Mouse (Mus musculus) testis, adult 2 months (tissue): Measurements from ENCODE around the gene Mcpt2. TPM values are rescaled to one million over a fixed set of nuclear protein-coding genes. Genes with fewer than 3 reads are reported as not detected.
"Not testable (repeated sequence)": the region's sequence is repeated elsewhere in the genome, so short reads cannot be mapped to it uniquely, and the experiment has no call there.

Source experiments
- H3K27ac ChIP-seq: fragments of 200-500 bp; 2 replicates; pipeline ENCODE4 v1.5.1; 2012; ENCODE audit warnings: low read depth, low read length; ENCODE audit not compliant: control insufficient read depth, insufficient read depth
- H3K27me3 ChIP-seq: fragments of 200-500 bp; 2 replicates; pipeline ENCODE4 v1.6.1; 2012; ENCODE audit warnings: mild to moderate bottlenecking, low read length, moderate library complexity; ENCODE audit not compliant: control insufficient read depth, insufficient read depth
- H3K36me3 ChIP-seq: fragments of 200-500 bp; 2 replicates; pipeline ENCODE4 v1.6.1; 2012; ENCODE audit warnings: mild to moderate bottlenecking, low read length; ENCODE audit not compliant: control insufficient read depth, insufficient read depth
- H3K4me1 ChIP-seq: fragments of 200-500 bp; 2 replicates; pipeline ENCODE4 v1.6.1; 2012; ENCODE audit warnings: low read length; ENCODE audit not compliant: control insufficient read depth, insufficient read depth
- H3K4me3 ChIP-seq: fragments of 200-500 bp; 2 replicates; pipeline ENCODE4 v1.5.1; 2012; ENCODE audit warnings: low read depth, mild to moderate bottlenecking, low read length, moderate library complexity, mixed read lengths; ENCODE audit not compliant: control insufficient read depth
- CTCF ChIP-seq: fragments of 200-500 bp; IDR thresholded peaks from 2 replicates; pipeline ENCODE4 v1.5.1; 2012; ENCODE audit warnings: low read depth, mild to moderate bottlenecking, inconsistent platforms, low read length, moderate library complexity; ENCODE audit not compliant: control insufficient read depth, insufficient read depth, insufficient replicate concordance
- POLR2A ChIP-seq: fragments of 200-500 bp; IDR thresholded peaks from 2 replicates; pipeline ENCODE4 v1.6.1; 2012; ENCODE audit warnings: low read depth, mild to moderate bottlenecking, inconsistent platforms, low read length, moderate library complexity; ENCODE audit not compliant: control insufficient read depth
- polyA plus RNA-seq: library from polyadenylated mRNA; depleted of rRNA; stranded (reverse); fragments of >200 nt; gene quantifications from 2 replicates; pipeline ENCODE4 v1.2.3, GENCODE M21; 2012; rRNA removed

Mcpt2 gene
- polyA plus RNA-seq, 1 experiment, result not detected

DNA sequence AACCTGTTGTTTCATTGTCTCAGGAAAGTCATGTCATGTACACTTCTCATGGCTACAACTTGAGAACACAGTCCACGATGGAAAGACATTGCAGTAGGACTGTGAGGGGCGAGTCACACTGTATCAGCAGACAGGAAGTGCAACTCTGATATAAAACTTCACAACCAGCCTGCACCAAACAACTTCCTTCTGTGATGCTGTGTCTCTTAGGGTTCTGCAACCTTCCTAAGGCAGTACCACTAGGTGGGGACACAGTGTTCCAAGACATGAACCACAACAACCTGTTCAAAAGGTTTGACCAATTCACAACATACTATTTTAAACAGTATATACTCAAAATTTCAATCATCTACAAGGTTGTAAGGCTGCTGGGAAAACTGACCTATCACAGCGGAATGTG lies 13.6 kb downstream of the Mcpt2 start:
- no peaks in the 10 kb centered on the region for H3K4me1 ChIP-seq
- no peak overlapping the region for H3K27ac ChIP-seq
- no peak overlapping the region for H3K4me3 ChIP-seq
- H3K36me3 ChIP-seq, result no peaks in the 10 kb centered on the region
- TF ChIP-seq CTCF, result no peak
- no peak for TF ChIP-seq POLR2A
- no peaks in the 10 kb centered on the region for H3K27me3 ChIP-seq

DNA sequence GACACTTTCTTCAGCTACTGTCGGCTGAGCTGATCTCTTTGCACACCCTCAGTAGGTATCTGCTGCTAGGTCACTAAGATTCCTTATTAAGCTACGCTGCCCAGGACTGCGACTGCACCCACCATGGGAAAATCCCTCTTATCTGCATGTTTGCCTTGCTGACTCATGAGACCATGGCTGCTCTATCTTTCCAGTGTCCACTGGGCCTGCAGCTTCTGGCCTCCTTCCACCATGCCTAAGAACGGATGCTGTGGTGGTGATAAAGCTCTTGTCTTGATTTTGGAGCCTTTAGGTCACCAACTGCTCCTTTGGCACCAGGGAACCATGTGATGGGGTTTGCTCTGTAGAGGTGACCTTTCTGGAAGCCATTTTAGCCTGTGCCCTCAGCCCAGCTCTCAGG lies 15.9 kb downstream of the Mcpt2 start:
- Histone ChIP-seq H3K4me3 (no peak overlapping the region), H3K27me3 (no peaks in the 10 kb centered on the region), H3K27ac (no peak overlapping the region), H3K4me1 (no peaks in the 10 kb centered on the region), H3K36me3 (no peaks in the 10 kb centered on the region)
- TF ChIP-seq CTCF, result no peak
- no peak for TF ChIP-seq POLR2A

DNA sequence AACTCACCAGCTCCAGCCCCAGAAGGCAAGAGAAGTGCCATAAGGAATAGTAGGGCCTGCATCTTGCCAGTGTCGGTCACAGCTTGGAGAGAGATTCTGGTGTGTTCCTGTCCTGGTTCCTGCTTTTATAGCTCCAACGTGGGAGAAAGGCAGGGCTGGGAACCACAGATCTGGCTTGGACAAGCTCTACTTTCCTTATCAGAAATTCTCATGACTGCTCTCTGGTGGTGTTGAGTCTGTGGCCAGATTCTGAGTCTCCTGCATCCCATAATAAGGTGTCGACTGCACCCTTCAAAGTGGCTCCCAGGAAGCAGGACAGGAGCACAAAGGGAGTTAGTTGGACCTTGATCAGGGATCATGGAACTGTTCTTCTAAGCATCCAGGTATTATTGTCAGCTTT lies 20.4 kb downstream of the Mcpt2 start, which contains the start of gene Mcpt4:
Gene Mcpt4, minus strand, starts transcription at position 101 of the 400 bp plus-strand sequence.
- H3K4me1 ChIP-seq, H3K36me3 ChIP-seq, H3K27ac ChIP-seq, H3K27me3 ChIP-seq, H3K4me3 ChIP-seq: not testable (repeated sequence)

DNA sequence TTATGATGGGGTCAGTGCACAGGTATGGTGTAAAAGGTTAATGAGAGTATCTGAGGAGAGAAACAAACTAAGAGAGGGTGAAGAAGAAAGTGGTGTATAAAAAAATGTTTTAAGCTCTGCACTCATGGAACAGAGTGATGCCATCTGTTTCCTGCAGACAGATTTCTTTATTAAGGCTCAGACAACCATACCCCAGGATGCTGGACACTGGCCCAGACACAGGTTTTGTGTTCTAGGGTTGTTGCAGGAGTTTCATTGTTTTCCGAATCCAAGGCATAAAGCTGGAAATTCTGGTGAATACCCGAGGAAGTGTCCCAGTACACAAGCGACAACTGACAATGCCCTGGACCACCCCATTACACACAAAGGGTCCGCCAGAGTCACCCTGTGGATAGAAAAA lies 40.2 kb downstream of the Mcpt2 start:
- no peak overlapping the region for H3K4me3 ChIP-seq
- no peaks in the 10 kb centered on the region for H3K4me1 ChIP-seq
- H3K27me3 ChIP-seq, result no peaks in the 10 kb centered on the region
- no peak overlapping the region for H3K27ac ChIP-seq
- TF ChIP-seq POLR2A (no peak), CTCF (no peak)
- H3K36me3 ChIP-seq, result no peaks in the 10 kb centered on the region

DNA sequence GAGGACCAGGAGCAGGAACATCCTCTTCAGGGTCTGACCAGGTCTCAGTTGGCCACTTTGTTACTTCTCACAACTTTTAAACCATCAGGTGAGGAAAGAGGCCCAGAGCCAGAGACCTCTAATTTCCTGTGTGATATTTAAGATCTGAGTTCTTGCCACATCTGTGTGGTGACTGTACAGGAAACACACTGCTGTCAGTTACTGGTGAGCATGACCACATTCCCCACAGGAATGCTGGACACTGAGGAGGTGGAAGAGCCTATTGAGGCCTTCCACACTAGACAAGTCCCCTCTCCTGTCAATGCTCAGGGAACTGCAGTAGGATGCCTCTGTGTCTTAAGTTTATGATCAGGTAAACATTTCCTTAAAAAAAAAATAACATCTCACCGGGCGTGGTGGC lies 43.3 kb downstream of the Mcpt2 start, which contains the start of gene Mcpt8:
Gene Mcpt8, minus strand, starts transcription at position 107 of the 400 bp plus-strand sequence.
- no peak within 1 kb of the TSS for H3K27ac ChIP-seq
- no peak for TF ChIP-seq CTCF
- TF ChIP-seq POLR2A, result no peak
- no peaks in the 10 kb centered on the region for H3K27me3 ChIP-seq
- no peak within 1 kb of the TSS for H3K4me3 ChIP-seq
- H3K4me1 ChIP-seq, result no peaks in the 10 kb centered on the region
- H3K36me3 ChIP-seq, result no peaks in the 10 kb centered on the region

DNA sequence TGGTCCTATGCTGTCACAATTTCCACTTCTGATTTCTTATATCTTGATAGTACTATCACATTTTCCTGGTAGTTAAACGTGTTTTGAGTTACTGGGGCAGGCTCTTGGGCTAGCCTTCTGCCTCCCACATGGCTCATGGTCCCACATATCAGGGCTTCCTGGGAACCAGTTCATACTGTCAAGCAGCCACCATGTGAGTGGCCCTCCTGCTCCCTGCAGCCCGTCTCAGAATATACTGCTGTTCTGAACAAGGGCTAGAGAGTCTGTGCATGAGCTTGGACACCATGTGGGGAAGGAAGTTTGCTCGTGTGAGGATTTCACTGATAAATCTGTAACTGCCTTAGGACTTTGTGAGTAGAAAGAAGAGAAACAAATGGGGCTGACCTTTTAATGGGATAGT lies 44.9 kb downstream of the Mcpt2 start:
- no peak for TF ChIP-seq CTCF
- TF ChIP-seq POLR2A, result no peak
- H3K4me3 ChIP-seq, result no peak overlapping the region
- no peak overlapping the region for H3K27ac ChIP-seq
- no peaks in the 10 kb centered on the region for H3K4me1 ChIP-seq
- no peaks in the 10 kb centered on the region for H3K27me3 ChIP-seq
- no peaks in the 10 kb centered on the region for H3K36me3 ChIP-seq

DNA sequence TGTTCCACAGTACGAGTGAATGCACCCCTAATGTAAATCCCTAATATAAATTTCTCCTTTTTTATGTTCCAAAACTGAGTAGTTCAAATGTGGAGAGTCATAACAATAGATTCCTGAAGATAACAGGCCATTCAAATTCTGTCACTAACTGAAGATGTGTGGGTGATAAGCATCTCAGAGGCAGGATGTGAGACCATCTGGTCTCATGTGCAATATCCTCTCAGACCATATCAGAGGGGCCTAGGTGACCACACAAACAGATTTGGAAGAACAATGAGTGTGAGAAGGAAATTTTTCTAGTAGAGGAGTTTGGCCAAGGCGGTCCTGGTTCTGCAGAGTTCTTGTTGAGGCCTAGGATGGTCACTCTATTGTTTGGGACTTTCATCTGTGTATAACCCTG lies 51.5 kb downstream of the Mcpt2 start:
- no peak overlapping the region for H3K4me3 ChIP-seq
- H3K27me3 ChIP-seq, result no peaks in the 10 kb centered on the region
- no peaks in the 10 kb centered on the region for H3K4me1 ChIP-seq
- TF ChIP-seq POLR2A (no peak), CTCF (no peak)
- H3K27ac ChIP-seq, result no peak overlapping the region
- no peaks in the 10 kb centered on the region for H3K36me3 ChIP-seq

Other genes with a start within 250 kb of the Mcpt2 start
- gene Nfatc4, start 218.9 kb upstream of the Mcpt2 start, polyA plus RNA-seq, result 0.58 and 0.83 TPM in 2 replicates
- gene Nynrin, start 188.0 kb upstream of the Mcpt2 start, polyA plus RNA-seq, result 0.41 and 0.51 TPM in 2 replicates
- gene Cbln3, start 157.6 kb upstream of the Mcpt2 start, polyA plus RNA-seq, result 1.0 and 1.1 TPM in 2 replicates
- gene Khnyn, start 157.1 kb upstream of the Mcpt2 start, polyA plus RNA-seq, result 5.0 and 5.1 TPM in 2 replicates
- 50.7 and 55.1 TPM in 2 replicates for gene Sdr39u1, start 141.7 kb upstream of the Mcpt2 start, polyA plus RNA-seq
- gene Cma1, start 97.4 kb upstream of the Mcpt2 start, polyA plus RNA-seq, result 0.10 TPM in 1 of 2 replicates, not detected in the other
- not detected in 2 replicates for gene Cma2, start 91.1 kb upstream of the Mcpt2 start, polyA plus RNA-seq
- not detected in 2 replicates for gene Mcpt1, start 24.1 kb upstream of the Mcpt2 start, polyA plus RNA-seq
- gene Mcpt9, start 11.5 kb upstream of the Mcpt2 start, polyA plus RNA-seq, result not detected in 2 replicates
- 0.16 TPM in 1 of 2 replicates, not detected in the other for gene Mcpt4, start 20.3 kb downstream of the Mcpt2 start, polyA plus RNA-seq
- not detected in 2 replicates for gene Mcpt8, start 43.2 kb downstream of the Mcpt2 start, polyA plus RNA-seq
- gene Ctsg, start 60.5 kb downstream of the Mcpt2 start, polyA plus RNA-seq, result not detected in 2 replicates
- not detected in 2 replicates for gene Gzme, start 78.6 kb downstream of the Mcpt2 start, polyA plus RNA-seq
- gene Gzmd, start 90.6 kb downstream of the Mcpt2 start, polyA plus RNA-seq, result not detected in 2 replicates
- gene Gzmg, start 117.5 kb downstream of the Mcpt2 start, polyA plus RNA-seq, result not detected in 2 replicates
- 49.9 and 57.5 TPM in 2 replicates for gene Gzmn, start 132.6 kb downstream of the Mcpt2 start, polyA plus RNA-seq
- not detected in 2 replicates for gene Gzmf, start 169.4 kb downstream of the Mcpt2 start, polyA plus RNA-seq
- gene Gzmc, start 192.6 kb downstream of the Mcpt2 start, polyA plus RNA-seq, result not detected in 2 replicates
- gene Gzmb, start 220.2 kb downstream of the Mcpt2 start, polyA plus RNA-seq, result not detected in 2 replicates